Mouse (Mus musculus): Measurements from ENCODE around the gene Iqcc. TPM values are rescaled to one million over a fixed set of nuclear protein-coding genes. Genes with fewer than 3 reads are reported as not detected.

Gene Iqcc
- polyA plus RNA-seq, 1 experiment from 2014 or later, result 30.0 TPM

GRCm38 (mm10) chr4:129572236-129573092 is 46.4 kb downstream of the Iqcc start:
- Histone ChIP-seq H3K9me3 (replicated peaks) (no peaks in the 10 kb centered on the region), H3K9ac (no peak overlapping the region), H3K4me1 (peaks cover 8% of the 10 kb centered on the region; the same call in 1 of the 2 replicates), H3K4me2 (replicated peaks) (no peak overlapping the region), H3K36me3 (no peaks in the 10 kb centered on the region), H3K4me3 (no peak overlapping the region), H3K27me3 (no peaks in the 10 kb centered on the region), H3K27ac (no peak overlapping the region)
- ATAC-seq (ENCODE audit: low FRiP score), result no peak
- WGBS, result 86% methylated on average over 13 of the region's 13 CpGs

GRCm38 (mm10) chr4:129571551-129572084 is 47.3 kb downstream of the Iqcc start:
- H3K9me3 ChIP-seq (replicated peaks), result no peaks in the 10 kb centered on the region
- no peak overlapping the region for H3K27ac ChIP-seq
- 77% methylated on average over 8 of the region's 8 CpGs for WGBS
- no peak overlapping the region for H3K4me2 ChIP-seq (replicated peaks)
- H3K27me3 ChIP-seq, result no peaks in the 10 kb centered on the region
- no peak overlapping the region for H3K9ac ChIP-seq
- no peak overlapping the region for H3K4me3 ChIP-seq
- no peaks in the 10 kb centered on the region for H3K36me3 ChIP-seq
- H3K4me1 ChIP-seq, result 0 out of 2 replicates have a peak, but pooled peaks cover 4% of the 10 kb centered on the region
- no peak for ATAC-seq (ENCODE audit: low FRiP score)

GRCm38 (mm10) chr4:129570028-129570427 is 48.9 kb downstream of the Iqcc start:
- ATAC-seq (ENCODE audit: low FRiP score), result no peak
- H3K4me3 ChIP-seq, result no peak overlapping the region

GRCm38 (mm10) chr4:129568366-129568765 is 50.5 kb downstream of the Iqcc start:
- Histone ChIP-seq H3K4me1 (0 out of 2 replicates have a peak, but pooled peaks cover 3% of the 10 kb centered on the region), H3K9me3 (replicated peaks) (no peaks in the 10 kb centered on the region), H3K36me3 (no peaks in the 10 kb centered on the region), H3K4me3 (no peak overlapping the region), H3K9ac (no peak overlapping the region), H3K27me3 (no peaks in the 10 kb centered on the region), H3K27ac (no peak overlapping the region), H3K4me2 (replicated peaks) (no peak overlapping the region)
- ATAC-seq (ENCODE audit: low FRiP score), result no peak
- 92% methylated on average over 7 of the region's 7 CpGs for WGBS

More at GRCm38 (mm10) chr4:129570028-129570427, 48.9 kb downstream of the Iqcc start:
- H3K9ac ChIP-seq, result no peak overlapping the region
- H3K9me3 ChIP-seq (replicated peaks), result no peaks in the 10 kb centered on the region
- 90% methylated on average over 6 of the region's 6 CpGs for WGBS
- no peaks in the 10 kb centered on the region for H3K36me3 ChIP-seq
- 0 out of 2 replicates have a peak, but pooled peaks cover under 1% of the 10 kb centered on the region for H3K4me1 ChIP-seq
- no peaks in the 10 kb centered on the region for H3K27me3 ChIP-seq
- no peak overlapping the region for H3K4me2 ChIP-seq (replicated peaks)
- H3K27ac ChIP-seq, result no peak overlapping the region

- H3K4me2 ChIP-seq (replicated peaks), result no peak overlapping the region
- H3K9ac ChIP-seq, result no peak overlapping the region
- H3K9me3 ChIP-seq (replicated peaks), result no peaks in the 10 kb centered on the region
- H3K4me3 ChIP-seq, result no peak overlapping the region
- WGBS, result 89% methylated on average over 6 of the region's 6 CpGs
- no peaks in the 10 kb centered on the region for H3K27me3 ChIP-seq
- H3K27ac ChIP-seq, result no peak overlapping the region
- H3K4me1 ChIP-seq, result 0 out of 2 replicates have a peak, but pooled peaks cover 3% of the 10 kb centered on the region
- ATAC-seq (ENCODE audit: low FRiP score), result no peak
- H3K36me3 ChIP-seq, result no peaks in the 10 kb centered on the region
Measured at GRCm38 (mm10) chr4:129565139-129565538, 53.8 kb downstream of the Iqcc start.

Other genes with a start within 250 kb of the Iqcc start
- gene Zbtb8a, start 241.0 kb downstream of the Iqcc start, polyA plus RNA-seq (2016; fragmentation: Nextera tagmentation; extraction: Ambion mirVana), result 16.1 and 17.7 TPM in 2 replicates
- gene Zbtb8b, start 178.2 kb downstream of the Iqcc start, polyA plus RNA-seq (2016; fragmentation: Nextera tagmentation; extraction: Ambion mirVana), result 6.0 and 6.4 TPM in 2 replicates
- 33.0 TPM in 2 replicates for gene Bsdc1, start 157.5 kb downstream of the Iqcc start, polyA plus RNA-seq (2016; fragmentation: Nextera tagmentation; extraction: Ambion mirVana)
- not detected in 2 replicates for gene Tssk3, start 128.1 kb downstream of the Iqcc start, polyA plus RNA-seq (2016; fragmentation: Nextera tagmentation; extraction: Ambion mirVana)
- 0.46 TPM in 1 of 2 replicates, not detected in the other for gene Fam229a, start 127.9 kb downstream of the Iqcc start, polyA plus RNA-seq (2016; fragmentation: Nextera tagmentation; extraction: Ambion mirVana)
- 1,978 and 2,031 TPM in 2 replicates for gene Marcksl1, start 105.5 kb downstream of the Iqcc start, polyA plus RNA-seq (2016; fragmentation: Nextera tagmentation; extraction: Ambion mirVana)
- gene Hdac1, start 76.4 kb downstream of the Iqcc start, polyA plus RNA-seq (2016; fragmentation: Nextera tagmentation; extraction: Ambion mirVana), result 168 and 178 TPM in 2 replicates
- 6.4 and 7.1 TPM in 2 replicates for gene Lck, start 45.5 kb downstream of the Iqcc start, polyA plus RNA-seq (2016; fragmentation: Nextera tagmentation; extraction: Ambion mirVana)
- 1.7 and 2.5 TPM in 2 replicates for gene Fam167b, start 40.5 kb downstream of the Iqcc start, polyA plus RNA-seq (2016; fragmentation: Nextera tagmentation; extraction: Ambion mirVana)
- 187 and 204 TPM in 2 replicates for gene Eif3i, start 18.5 kb downstream of the Iqcc start, polyA plus RNA-seq (2016; fragmentation: Nextera tagmentation; extraction: Ambion mirVana)
- 164 and 174 TPM in 2 replicates for gene Tmem234, start 18.4 kb downstream of the Iqcc start, polyA plus RNA-seq (2016; fragmentation: Nextera tagmentation; extraction: Ambion mirVana)
- gene Dcdc2b, start 4.8 kb downstream of the Iqcc start, polyA plus RNA-seq (2016; fragmentation: Nextera tagmentation; extraction: Ambion mirVana), result 2.4 and 3.1 TPM in 2 replicates
- 85.9 and 91.5 TPM in 2 replicates for gene Ccdc28b, start 4.8 kb upstream of the Iqcc start, polyA plus RNA-seq (2016; fragmentation: Nextera tagmentation; extraction: Ambion mirVana)
- gene Txlna, start 22.0 kb upstream of the Iqcc start, polyA plus RNA-seq (2016; fragmentation: Nextera tagmentation; extraction: Ambion mirVana), result 90.8 and 91.1 TPM in 2 replicates
- 16.0 and 18.8 TPM in 2 replicates for gene Kpna6, start 53.7 kb upstream of the Iqcc start, polyA plus RNA-seq (2016; fragmentation: Nextera tagmentation; extraction: Ambion mirVana)
- gene Tmem39b, start 77.7 kb upstream of the Iqcc start, polyA plus RNA-seq (2016; fragmentation: Nextera tagmentation; extraction: Ambion mirVana), result 15.0 and 16.4 TPM in 2 replicates
- 215 and 227 TPM in 2 replicates for gene Khdrbs1, start 123.2 kb upstream of the Iqcc start, polyA plus RNA-seq (2016; fragmentation: Nextera tagmentation; extraction: Ambion mirVana)
- 347 and 360 TPM in 2 replicates for gene Ptp4a2, start 192.1 kb upstream of the Iqcc start, polyA plus RNA-seq (2016; fragmentation: Nextera tagmentation; extraction: Ambion mirVana)